Comparison of ENCODE assay signal across 25 mouse cellular contexts in genomic region chr9:70952126-70952525, GRCm38 (mm10). TPM values are rescaled to one million over a fixed set of nuclear protein-coding genes. Genes with fewer than 3 reads are reported as not detected.
A peak's percentile ranks its signal among the peaks of the same experiment; 100 is the strongest.
DNase-seq lines count a peak whose midpoint lies in the region; ATAC-seq and TF ChIP-seq lines count a peak whose summit lies in the region.
"Had no signal": no experiment of that assay in that cellular context is flagged by ENCODE, and none has a peak within 500 bp of the region (broad histone marks: within the 10 kb centered on the region; RNA-seq: fewer than 3 reads in every experiment).

Gene Lipc (minus strand): TSS chr9:70952226.

- no peaks in the 10 kb centered on the region; the same call in 1 of the 2 replicates for H3K4me1 ChIP-seq in heart, adult 2 months (ENCODE audit: control insufficient read depth, insufficient read depth, low read length)
- no peaks in the 10 kb centered on the region for H3K4me1 ChIP-seq in liver, embryonic 11.5 days (replicated peaks; ENCODE audit: control insufficient read depth, insufficient read depth, low read length)
- H3K4me1 ChIP-seq in liver, embryonic 14.5 days (replicated peaks; ENCODE audit: control insufficient read depth in 2 of 2, insufficient read depth in 2 of 2, low read length in 1 of 2): no peaks in the 10 kb centered on the region
- H3K4me1 ChIP-seq: embryonic facial prominence, embryonic 15.5 days; forebrain, embryonic 10.5 days; hindbrain, embryonic 12.5 days had no signal

- no peaks in the 10 kb centered on the region for H3K27me3 ChIP-seq in heart, adult 2 months (ENCODE audit: control insufficient read depth, insufficient read depth, low read length)
- no peaks in the 10 kb centered on the region for H3K27me3 ChIP-seq in liver, embryonic 11.5 days (replicated peaks; ENCODE audit: control insufficient read depth, insufficient read depth, low read length)
- no peaks in the 10 kb centered on the region for H3K27me3 ChIP-seq in liver, embryonic 14.5 days (ENCODE audit: control insufficient read depth, insufficient read depth, low read length)
- H3K27me3 ChIP-seq: CH12.LX; embryonic facial prominence, embryonic 15.5 days; hindbrain, embryonic 12.5 days; Patski had no signal

- peak; percentile 55 for DNase-seq in heart, adult 11 months
- DNase-seq in heart, adult 2 months: no peak
- DNase-seq in liver, embryonic 11.5 days (ENCODE audit: low spot score): no peak
- no peak for DNase-seq in liver, embryonic 14.5 days (ENCODE audit: low read depth in 3 of 3, low spot score in 3 of 3)
- DNase-seq in layer of hippocampus, postnatal 14 days (ENCODE audit: low spot score in 2 of 2): no peak
- DNase-seq in spleen, adult 12 weeks (ENCODE audit: low spot score): no peak
- DNase-seq: adrenal gland, adult 8-10 months; cerebellum, adult 2 months; cerebellum, postnatal 10 days; gastrocnemius, adult 2 months; gastrocnemius, postnatal 25 days; heart, postnatal 10 days; heart, postnatal 4 days had no signal

- no peak within 1 kb of the TSS for H3K4me2 ChIP-seq in liver, embryonic 11.5 days
- H3K4me2 ChIP-seq in liver, embryonic 14.5 days (ENCODE audit: low read depth): no peak within 1 kb of the TSS
- H3K4me2 ChIP-seq: embryonic facial prominence, embryonic 15.5 days; hindbrain, embryonic 12.5 days had no signal

- TF ChIP-seq POLR2A in heart, adult 2 months (IDR thresholded peaks at IDR 0.05; ENCODE audit: insufficient read depth, low read depth, low read length): no peak

- H3K79me2 ChIP-seq in heart, adult 2 months (replicated peaks; ENCODE audit: control insufficient read depth, insufficient read depth, low read length): no peaks in the 10 kb centered on the region

- no peak within 1 kb of the TSS for H3K9ac ChIP-seq in heart, adult 2 months (ENCODE audit: low read depth, low read length)
- H3K9ac ChIP-seq in liver, embryonic 11.5 days (ENCODE audit: low read depth, low read length): no peak within 1 kb of the TSS
- H3K9ac ChIP-seq in liver, embryonic 14.5 days (replicated peaks): no peak within 1 kb of the TSS
- H3K9ac ChIP-seq: embryonic facial prominence, embryonic 15.5 days; hindbrain, embryonic 12.5 days had no signal

- intact Hi-C loops in heart, adult 2 months (cut with DNase I): no loop called here

- WGBS in heart, adult 2 months: 95% methylated on average over 4 of the region's 4 CpGs
- WGBS in liver, embryonic 11.5 days: 78% methylated on average over 4 of the region's 4 CpGs
- WGBS in liver, embryonic 14.5 days (ENCODE audit: insufficient replicate concordance): 84% methylated on average over 4 of the region's 4 CpGs

- H3K9me3 ChIP-seq in liver, embryonic 11.5 days (ENCODE audit: control insufficient read depth, low read length): no peaks in the 10 kb centered on the region
- H3K9me3 ChIP-seq in liver, embryonic 14.5 days (ENCODE audit: control insufficient read depth, low read length): no peaks in the 10 kb centered on the region
- H3K9me3 ChIP-seq: embryonic facial prominence, embryonic 15.5 days; forebrain, embryonic 10.5 days; heart, embryonic 10.5 days; hindbrain, embryonic 12.5 days had no signal

- no peak within 1 kb of the TSS for H3K4me3 ChIP-seq in heart, adult 2 months
- H3K4me3 ChIP-seq in liver, embryonic 11.5 days (ENCODE audit: low read depth, low read length): no peak within 1 kb of the TSS
- no peak within 1 kb of the TSS for H3K4me3 ChIP-seq in liver, embryonic 14.5 days (ENCODE audit: insufficient read depth in 1 of 2, low read depth in 2 of 2, low read length in 2 of 2)
- H3K4me3 ChIP-seq: embryonic facial prominence, embryonic 15.5 days; erythroblast, embryonic 14.5 days; forebrain, embryonic 10.5 days; gastrocnemius, adult 2 months; heart, embryonic 10.5 days; hindbrain, embryonic 12.5 days had no signal

- TF ChIP-seq CTCF in heart, adult 2 months (IDR thresholded peaks at IDR 0.05): no peak
- no peak for TF ChIP-seq CTCF in liver, embryonic 14.5 days (IDR thresholded peaks at IDR 0.05; ENCODE audit: low read depth)

- H3K36me3 ChIP-seq in heart, adult 2 months (ENCODE audit: control insufficient read depth, insufficient read depth, low read length): no peaks in the 10 kb centered on the region
- H3K36me3 ChIP-seq in liver, embryonic 11.5 days (ENCODE audit: control insufficient read depth, insufficient read depth, low read length): no peaks in the 10 kb centered on the region
- no peaks in the 10 kb centered on the region for H3K36me3 ChIP-seq in liver, embryonic 14.5 days (replicated peaks; ENCODE audit: control insufficient read depth, insufficient read depth, low read depth)
- H3K36me3 ChIP-seq: embryonic facial prominence, embryonic 15.5 days; forebrain, embryonic 10.5 days; heart, embryonic 10.5 days; hindbrain, embryonic 12.5 days had no signal

- ATAC-seq in liver, embryonic 11.5 days (replicated peaks; ENCODE audit: low FRiP score): no peak
- no peak for ATAC-seq in liver, embryonic 14.5 days (ENCODE audit: insufficient read depth)
- ATAC-seq: activated CD4-positive, CD25-positive, alpha-beta regulatory T cell, adult 4 months; forebrain, embryonic 14.5 days; hindbrain, postnatal 0 days; Patski had no signal

- H3K27ac ChIP-seq in heart, adult 2 months: no peak within 1 kb of the TSS
- no peak within 1 kb of the TSS for H3K27ac ChIP-seq in liver, embryonic 11.5 days (ENCODE audit: low read depth, low read length)
- no peak within 1 kb of the TSS for H3K27ac ChIP-seq in liver, embryonic 14.5 days
- H3K27ac ChIP-seq: embryonic facial prominence, embryonic 15.5 days; forebrain, embryonic 10.5 days; gastrocnemius, adult 2 months; heart, embryonic 10.5 days; hindbrain, embryonic 12.5 days; hindbrain, postnatal 0 days had no signal

- TF ChIP-seq EP300 in heart, adult 2 months (IDR thresholded peaks at IDR 0.05; ENCODE audit: insufficient read depth, low read depth, low read length): no peak
- TF ChIP-seq EP300 in liver, embryonic 14.5 days (IDR thresholded peaks at IDR 0.05; ENCODE audit: low read depth): no peak

RNA-seq across cellular contexts. Expression of gene Lipc, which starts in this region (rescaled TPM):
- total RNA-seq in heart, adult 2 months (2021): under 1 TPM in 1 of 2 experiments, not detected in 1; 0.14 TPM
- polyA plus RNA-seq in heart, adult 2 months (2012; rRNA removed): 0.25 and 0.35 TPM in 2 replicates
- polyA plus RNA-seq in liver, embryonic 11.5 days (2014; fragmentation: Nextera tagmentation; extraction: Ambion mirVana): 15.0 and 16.7 TPM in 2 replicates
- 19.3 and 22.4 TPM in 2 replicates for polyA plus RNA-seq in liver, embryonic 14.5 days (2012; rRNA removed)
- 26.8 and 30.3 TPM in 2 replicates for polyA plus RNA-seq in liver, embryonic 14.5 days (2014; fragmentation: Nextera tagmentation; extraction: Ambion mirVana)
- 1 to 10 TPM in 1 of 2 experiments, under 1 TPM in 1; 0.45 to 1.1 TPM for total RNA-seq in layer of hippocampus, postnatal 14 days (2021)
- total RNA-seq: gastrocnemius, adult 2 months; gastrocnemius, postnatal 25 days; granulocyte monocyte progenitor cell, adult 5-6 weeks; hindbrain, postnatal 0 days had no signal
- polyA plus RNA-seq: embryonic facial prominence, embryonic 11.5 days; forebrain, embryonic 10.5 days had no signal

Comparison
In these comparisons a context has a peak if more than half of its experiments do, and no peak if none do; other contexts are left out.
1. RNA of gene Lipc (polyA plus RNA-seq): 19.3 to 30.3 TPM in liver, embryonic 14.5 days and 15.0 to 16.7 TPM in liver, embryonic 11.5 days; 0.25 to 0.35 TPM in heart, adult 2 months; every median in the first group is over 10 times any median in the second.